Mouse (Mus musculus) embryonic facial prominence, embryonic 10.5 days (tissue): Measurements from ENCODE around the gene Lasp1. TPM values are rescaled to one million over a fixed set of nuclear protein-coding genes. Genes with fewer than 3 reads are reported as not detected.

Experiments
- DNase-seq: peaks from one replicate; pipeline ENCODE4 v3.0.0-alpha.2; 2017; ENCODE audit warnings: low spot score
- H3K27ac ChIP-seq: fragments of 300-500 bp; sonication (generic); replicated peaks from 2 replicates; pipeline ENCODE4 v1.5.1; 2016; ENCODE audit warnings: mild to moderate bottlenecking
- H3K27me3 ChIP-seq: fragments of 300-500 bp; sonication (generic); replicated peaks from 2 replicates; pipeline ENCODE4 v1.6.1; 2016; ENCODE audit warnings: low read depth, mild to moderate bottlenecking; ENCODE audit not compliant: poor library complexity, severe bottlenecking
- H3K36me3 ChIP-seq: fragments of 300-500 bp; sonication (generic); replicated peaks from 2 replicates; pipeline ENCODE4 v1.6.1; 2016; ENCODE audit warnings: mild to moderate bottlenecking, moderate library complexity
- H3K4me1 ChIP-seq: fragments of 300-500 bp; sonication (generic); 2 replicates; pipeline ENCODE4 v1.6.1; 2016
- H3K4me3 ChIP-seq: fragments of 300-500 bp; sonication (generic); 2 replicates; pipeline ENCODE4 v1.5.1; 2016; ENCODE audit warnings: mild to moderate bottlenecking, moderate library complexity
- H3K9me3 ChIP-seq: fragments of 300-500 bp; sonication (generic); 2 replicates; pipeline ENCODE4 v1.6.1; 2016; ENCODE audit warnings: mild to moderate bottlenecking
- WGBS: fragments of 180-500 bp; shearing (Covaris S2); methylation state at CpG from one replicate; pipeline ENCODE4 v1.1.7; 2016; 5-methylcytosine and 5-hydroxymethylcytosine counted together
- polyA plus RNA-seq: library from polyadenylated mRNA; unstranded; fragments of >200 nt; fragmentation: Nextera tagmentation; extraction: Ambion mirVana; gene quantifications from 2 replicates; pipeline ENCODE4 v1.2.1, GENCODE M21; 2016

The Lasp1 gene
- polyA plus RNA-seq, 1 experiment from 2014 or later, result 98.7 TPM

DNA sequence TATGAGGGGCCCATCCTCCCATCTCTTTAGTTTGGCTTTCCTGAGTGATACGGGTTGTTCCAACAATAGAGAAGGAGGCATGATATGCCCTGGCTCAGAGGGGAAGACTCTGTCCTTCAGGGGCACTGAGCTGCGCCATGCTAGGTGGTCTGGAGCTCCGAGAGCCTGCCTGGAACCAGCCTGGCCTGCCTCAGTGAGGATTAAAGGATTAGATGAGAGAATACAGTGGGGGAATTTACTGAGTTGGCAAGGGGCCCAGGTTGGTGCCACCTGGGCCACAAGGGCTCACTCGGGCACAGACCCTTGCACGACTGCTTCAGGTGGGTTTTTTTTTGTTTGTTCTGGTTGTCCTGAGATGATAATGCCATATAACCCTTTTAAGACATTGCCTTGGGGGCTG is 17.4 kb downstream of the Lasp1 start:
- Histone ChIP-seq H3K36me3 (peaks cover 71% of the 10 kb centered on the region), H3K4me3 (peak overlapping the region; percentile 21; the same call in 1 of the 2 replicates), H3K4me1 (peaks cover 95% of the 10 kb centered on the region), H3K27me3 (no peaks in the 10 kb centered on the region), H3K9me3 (no peaks in the 10 kb centered on the region), H3K27ac (peak overlapping the region; percentile 93)
- 65% methylated on average over 5 of the region's 5 CpGs for WGBS
- DNase-seq, result no peak

DNA sequence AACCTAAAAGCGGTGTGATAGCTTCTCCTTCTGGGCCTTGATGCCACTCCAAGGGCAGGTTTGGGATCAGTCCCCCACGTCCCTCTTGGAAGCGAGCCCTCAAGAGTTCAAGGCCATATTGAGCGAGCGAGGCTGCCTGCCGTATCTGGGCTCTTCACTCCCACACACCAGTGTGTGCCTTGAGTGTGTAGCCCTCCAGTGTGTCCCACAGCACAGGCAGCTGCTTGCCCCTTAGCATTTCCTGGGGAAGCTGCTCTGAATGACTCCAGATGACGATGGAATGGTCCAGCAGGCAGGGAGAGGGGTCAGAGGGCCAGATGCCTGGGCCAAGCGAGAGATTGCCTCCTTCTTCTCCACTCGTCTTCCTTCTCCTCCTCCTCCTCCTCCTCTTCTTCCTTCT is 18.1 kb downstream of the Lasp1 start:
- Histone ChIP-seq H3K9me3 (no peaks in the 10 kb centered on the region), H3K4me1 (peaks cover 87% of the 10 kb centered on the region), H3K4me3 (peak overlapping the region; percentile 22), H3K27ac (peak overlapping the region; percentile 93), H3K27me3 (no peaks in the 10 kb centered on the region), H3K36me3 (peaks cover 78% of the 10 kb centered on the region)
- peak; percentile 65 for DNase-seq
- WGBS, result 36% methylated on average over 9 of the region's 9 CpGs

DNA sequence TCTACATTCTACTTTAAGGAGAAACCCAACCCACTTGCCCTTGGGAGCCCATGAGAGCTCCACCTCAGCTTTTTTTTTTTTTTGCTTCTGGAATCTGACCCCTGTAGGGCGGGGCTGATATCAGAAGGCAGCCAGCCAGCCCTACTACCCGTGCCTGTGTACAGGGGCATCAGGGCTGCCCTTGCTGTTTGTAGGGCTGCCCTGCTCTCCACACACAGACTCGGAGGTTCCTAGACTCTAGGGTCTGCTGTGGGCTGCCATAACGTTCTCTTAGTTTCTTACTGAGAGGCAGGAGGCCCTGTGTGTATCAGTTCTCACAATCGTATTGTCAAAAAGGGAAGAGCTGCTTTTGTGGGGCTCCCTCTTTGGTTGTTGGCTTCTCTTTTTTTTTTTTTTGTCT is 18.6 kb downstream of the Lasp1 start:
- WGBS, result 32% methylated on average over 5 of the region's 5 CpGs
- H3K27me3 ChIP-seq, result no peaks in the 10 kb centered on the region
- 0 out of 2 replicates have a peak overlapping the region, but pooled peaks have one; percentile 22 for H3K4me3 ChIP-seq
- peak overlapping the region; percentile 93 for H3K27ac ChIP-seq
- peak; percentile 58 for DNase-seq
- peaks cover 83% of the 10 kb centered on the region for H3K4me1 ChIP-seq
- H3K9me3 ChIP-seq, result no peaks in the 10 kb centered on the region
- peaks cover 78% of the 10 kb centered on the region for H3K36me3 ChIP-seq

DNA sequence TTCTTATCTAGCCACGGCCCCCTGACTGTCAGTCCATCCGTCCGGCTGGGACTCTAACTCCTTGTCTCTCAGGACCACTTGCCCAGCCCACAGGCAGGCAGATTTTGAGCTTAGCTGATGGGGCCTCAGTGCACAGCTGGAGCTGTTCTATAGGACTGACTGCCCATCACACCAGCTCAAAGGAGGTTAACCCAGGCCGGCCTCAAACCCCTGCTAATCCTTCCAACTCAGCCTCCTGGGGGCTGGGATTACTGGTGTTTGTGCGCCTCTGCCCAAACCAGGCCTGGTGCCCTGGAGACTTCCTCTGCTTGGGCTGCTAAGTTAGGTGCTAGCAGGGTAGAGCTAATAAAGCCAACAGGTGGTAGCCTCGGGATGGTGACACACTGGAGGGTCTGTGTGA is 19.2 kb downstream of the Lasp1 start:
- Histone ChIP-seq H3K27ac (peak overlapping the region; percentile 93), H3K27me3 (no peaks in the 10 kb centered on the region), H3K36me3 (peaks cover 82% of the 10 kb centered on the region), H3K4me3 (peak overlapping the region; percentile 39), H3K9me3 (no peaks in the 10 kb centered on the region), H3K4me1 (peaks cover 82% of the 10 kb centered on the region)
- DNase-seq, result peak; percentile 39
- 27% methylated on average over 6 of the region's 6 CpGs for whole genome bisulfite sequencing

DNA sequence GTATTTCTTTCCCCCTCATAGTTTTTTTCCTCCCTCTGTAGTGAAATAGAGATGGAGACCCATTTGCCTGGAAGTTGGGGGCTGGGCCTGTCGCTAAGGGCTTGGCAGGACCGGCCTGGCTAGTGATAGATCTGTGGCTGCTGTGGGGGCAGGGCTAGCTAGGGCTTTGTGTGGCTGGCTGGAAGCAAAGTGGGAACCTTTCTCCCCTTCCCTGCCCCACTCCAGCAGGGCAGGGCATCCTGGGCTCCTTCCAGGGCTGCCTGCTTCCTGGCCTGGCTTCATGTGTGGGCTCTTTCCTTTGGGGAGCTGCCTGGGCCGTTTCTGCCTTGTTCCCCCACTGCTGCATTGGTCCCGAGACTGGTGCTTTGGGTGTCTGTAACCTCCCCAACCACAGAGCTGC is 19.8 kb downstream of the Lasp1 start:
- Histone ChIP-seq H3K36me3 (peaks cover 81% of the 10 kb centered on the region), H3K4me1 (peaks cover 80% of the 10 kb centered on the region)
- 5% methylated on average over 4 of the region's 4 CpGs for WGBS

DNA sequence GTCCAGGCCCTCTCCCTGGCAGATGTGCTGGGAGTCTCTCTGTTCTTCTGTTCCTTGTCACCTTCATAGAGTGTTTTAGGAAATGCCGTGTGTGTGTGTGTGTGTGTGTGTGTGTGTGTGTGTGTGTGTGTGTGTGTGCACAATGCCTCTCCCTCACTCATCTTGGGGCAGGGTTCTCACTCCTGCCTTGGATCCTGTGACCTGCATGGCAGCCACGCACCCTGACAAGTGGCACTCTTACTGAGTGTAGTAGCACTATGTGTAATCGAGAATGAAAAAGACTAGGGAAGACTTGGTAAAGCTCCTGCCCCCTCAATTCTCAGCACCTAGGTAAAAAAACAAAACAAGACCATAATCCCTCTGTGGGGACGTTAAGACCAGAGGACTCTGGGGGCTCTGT is 20.3 kb downstream of the Lasp1 start:
- DNase-seq, result no peak
- H3K36me3 ChIP-seq, result peaks cover 80% of the 10 kb centered on the region
- H3K27ac ChIP-seq, result peak overlapping the region; percentile 93
- peak overlapping the region; percentile 39; the same call in 1 of the 2 replicates for H3K4me3 ChIP-seq
- H3K9me3 ChIP-seq, result no peaks in the 10 kb centered on the region
- H3K27me3 ChIP-seq, result no peaks in the 10 kb centered on the region
- H3K4me1 ChIP-seq, result peaks cover 75% of the 10 kb centered on the region
- WGBS, result 60% methylated on average over 4 of the region's 4 CpGs

More for the DNA sequence above, 19.8 kb downstream of the Lasp1 start:
- DNase-seq, result peak; percentile 76
- Histone ChIP-seq H3K9me3 (no peaks in the 10 kb centered on the region), H3K4me3 (peak overlapping the region; percentile 39), H3K27ac (peak overlapping the region; percentile 93), H3K27me3 (no peaks in the 10 kb centered on the region)

DNA sequence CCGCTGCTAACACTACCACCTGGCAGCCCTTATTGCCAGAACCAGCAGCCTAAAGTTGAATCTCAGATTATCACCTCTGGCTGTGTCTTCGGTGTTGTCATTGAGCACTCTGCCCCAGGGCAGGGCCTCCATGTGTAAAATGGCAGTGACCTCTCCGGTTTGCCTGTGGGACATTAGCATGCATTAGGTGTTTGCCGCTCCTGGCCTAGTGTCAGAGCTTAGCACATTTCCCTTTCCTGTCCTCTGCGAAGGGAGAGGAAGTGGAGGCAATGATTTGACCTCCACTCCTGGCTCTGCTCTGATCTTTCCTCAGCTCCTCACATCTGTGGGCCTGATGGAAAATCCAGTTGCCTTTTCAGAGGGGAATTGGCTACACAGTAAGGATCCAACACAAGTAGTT is 21.1 kb downstream of the Lasp1 start:
- no peak overlapping the region for H3K4me3 ChIP-seq
- H3K9me3 ChIP-seq, result no peaks in the 10 kb centered on the region
- WGBS, result 68% methylated on average over 5 of the region's 5 CpGs
- no peaks in the 10 kb centered on the region for H3K27me3 ChIP-seq
- peaks cover 80% of the 10 kb centered on the region for H3K36me3 ChIP-seq
- H3K4me1 ChIP-seq, result peaks cover 69% of the 10 kb centered on the region
- no peak for DNase-seq
- H3K27ac ChIP-seq, result peak overlapping the region; percentile 57; the same call in 1 of the 2 replicates

DNA sequence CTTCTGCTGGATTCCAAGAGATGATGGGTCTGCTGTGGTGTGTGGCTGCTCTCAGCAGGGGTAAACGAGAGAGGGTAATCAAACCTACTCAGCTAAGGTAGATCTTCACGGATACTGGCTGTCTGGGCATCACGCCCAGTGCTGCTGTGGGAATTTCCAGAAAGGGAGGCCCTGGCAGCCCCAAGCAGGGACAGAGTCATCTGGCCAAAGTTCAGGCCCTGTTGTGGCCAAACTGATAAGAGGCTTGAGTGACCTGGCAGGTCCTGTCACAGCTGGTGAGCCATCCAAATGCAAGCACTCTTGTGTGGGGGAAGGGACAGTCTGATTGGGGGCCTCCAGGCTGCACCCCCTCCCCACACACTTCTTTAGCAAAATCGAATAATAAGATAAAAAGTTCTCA is 22.0 kb downstream of the Lasp1 start:
- no peak for DNase-seq
- Histone ChIP-seq H3K27ac (no peak overlapping the region), H3K4me1 (peaks cover 63% of the 10 kb centered on the region), H3K27me3 (no peaks in the 10 kb centered on the region), H3K36me3 (peaks cover 80% of the 10 kb centered on the region), H3K9me3 (no peaks in the 10 kb centered on the region), H3K4me3 (no peak overlapping the region)
- 77% methylated on average over 4 of the region's 4 CpGs for WGBS

DNA sequence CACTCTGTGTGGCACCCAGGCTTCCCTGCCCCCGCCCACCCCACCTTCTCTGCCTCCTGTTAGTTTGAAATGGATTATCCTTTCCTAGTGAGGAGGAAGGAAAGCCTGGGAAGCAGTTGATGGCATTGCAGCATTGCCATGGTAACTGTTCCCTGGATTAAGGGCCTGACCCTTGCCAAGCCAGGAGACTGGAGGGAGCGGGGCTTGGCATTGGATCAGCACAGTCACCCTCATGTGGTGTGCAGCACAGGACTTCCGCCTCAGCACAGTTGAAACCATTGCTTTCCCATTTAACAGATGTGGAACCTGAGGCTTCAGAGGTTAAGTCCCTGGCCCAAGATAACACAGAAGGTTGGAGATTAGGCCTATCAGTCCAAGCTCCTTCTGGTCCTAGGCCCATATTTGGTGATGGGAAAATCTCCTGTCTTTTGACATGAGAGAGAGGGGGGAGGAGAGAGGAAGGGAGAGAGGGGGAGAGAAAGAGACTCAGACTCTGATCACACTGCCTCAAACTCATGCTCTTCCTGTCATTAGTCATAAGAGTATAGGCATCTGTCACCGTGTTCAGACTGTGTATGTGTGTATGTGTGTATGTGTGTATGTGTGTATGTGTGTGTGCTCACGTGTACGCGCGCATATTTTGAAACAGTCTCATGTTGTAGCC is 22.7 kb downstream of the Lasp1 start:
- H3K27ac ChIP-seq, result no peak overlapping the region
- peaks cover 60% of the 10 kb centered on the region for H3K4me1 ChIP-seq
- no peaks in the 10 kb centered on the region for H3K27me3 ChIP-seq
- no peaks in the 10 kb centered on the region for H3K9me3 ChIP-seq
- WGBS, result 93% methylated on average over 8 of the region's 8 CpGs
- no peak overlapping the region for H3K4me3 ChIP-seq
- peaks cover 80% of the 10 kb centered on the region for H3K36me3 ChIP-seq
- DNase-seq, result peak; percentile 8

DNA sequence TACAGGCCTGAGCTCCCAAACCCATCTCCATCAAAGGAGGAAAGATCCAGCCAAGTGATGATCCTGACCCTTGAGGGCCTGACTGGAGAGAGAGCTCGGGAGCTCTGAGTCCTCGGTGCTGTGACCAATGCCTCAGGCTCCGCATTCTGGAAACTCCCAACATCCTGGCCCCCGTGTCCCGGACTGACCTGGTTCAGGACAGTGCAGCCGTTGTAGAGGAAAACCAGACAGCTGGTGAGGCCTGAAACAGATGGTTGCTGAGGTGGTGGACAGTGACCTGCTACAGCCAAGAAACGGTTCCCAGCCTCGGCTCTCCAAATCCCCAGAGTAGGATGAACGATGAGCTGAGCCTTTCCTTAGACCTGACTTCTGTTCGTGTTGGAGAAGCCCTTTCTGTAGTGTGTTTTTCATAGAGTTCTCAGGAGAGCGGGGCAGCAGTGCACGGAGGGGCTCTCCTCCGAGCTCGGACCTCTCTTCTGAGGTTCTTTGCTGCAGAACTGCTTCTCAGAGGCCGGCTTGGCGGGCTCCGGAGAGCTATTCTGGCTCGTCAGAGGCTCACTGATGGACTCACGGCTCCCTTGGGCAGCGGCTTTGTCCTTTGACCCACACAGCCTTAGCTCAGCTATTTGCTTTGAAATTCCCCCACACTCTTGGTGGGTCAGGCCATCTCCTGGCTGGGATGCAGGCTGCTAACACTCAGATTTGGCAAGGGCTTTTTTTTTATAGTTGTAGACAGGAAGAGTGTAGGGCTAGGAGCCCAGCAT is 24.2 kb downstream of the Lasp1 start:
- no peak for DNase-seq
- no peaks in the 10 kb centered on the region for H3K27me3 ChIP-seq
- H3K27ac ChIP-seq, result peak overlapping the region; percentile 40
- WGBS, result 54% methylated on average over 20 of the region's 20 CpGs
- no peak overlapping the region for H3K4me3 ChIP-seq
- no peaks in the 10 kb centered on the region for H3K9me3 ChIP-seq
- H3K36me3 ChIP-seq, result peaks cover 87% of the 10 kb centered on the region
- H3K4me1 ChIP-seq, result peaks cover 46% of the 10 kb centered on the region

DNA sequence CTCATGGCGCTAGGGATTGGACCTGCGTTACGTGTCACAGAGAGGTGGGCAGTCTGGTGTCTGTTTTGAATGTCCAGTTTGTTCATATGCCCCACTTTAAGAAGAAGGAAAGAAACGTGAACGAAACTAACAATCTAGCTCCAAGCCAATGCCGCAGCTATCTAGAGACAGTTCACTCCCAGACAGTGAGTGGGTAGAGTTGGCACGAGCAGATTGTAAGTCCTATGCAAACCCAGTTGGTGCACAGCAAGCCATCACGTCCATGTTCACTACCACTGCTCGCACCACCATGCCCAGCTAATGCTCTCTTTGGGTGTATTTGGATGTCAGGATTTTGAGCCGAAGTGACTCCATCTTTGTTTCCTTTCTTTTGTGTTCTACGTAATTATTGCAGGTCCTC is 25.4 kb downstream of the Lasp1 start:
- H3K4me3 ChIP-seq, result no peak overlapping the region
- no peak overlapping the region for H3K27ac ChIP-seq
- peaks cover 87% of the 10 kb centered on the region for H3K36me3 ChIP-seq
- no peaks in the 10 kb centered on the region for H3K9me3 ChIP-seq
- H3K27me3 ChIP-seq, result no peaks in the 10 kb centered on the region
- WGBS, result 95% methylated on average over 11 of the region's 11 CpGs
- H3K4me1 ChIP-seq, result peaks cover 34% of the 10 kb centered on the region
- no peak for DNase-seq

DNA sequence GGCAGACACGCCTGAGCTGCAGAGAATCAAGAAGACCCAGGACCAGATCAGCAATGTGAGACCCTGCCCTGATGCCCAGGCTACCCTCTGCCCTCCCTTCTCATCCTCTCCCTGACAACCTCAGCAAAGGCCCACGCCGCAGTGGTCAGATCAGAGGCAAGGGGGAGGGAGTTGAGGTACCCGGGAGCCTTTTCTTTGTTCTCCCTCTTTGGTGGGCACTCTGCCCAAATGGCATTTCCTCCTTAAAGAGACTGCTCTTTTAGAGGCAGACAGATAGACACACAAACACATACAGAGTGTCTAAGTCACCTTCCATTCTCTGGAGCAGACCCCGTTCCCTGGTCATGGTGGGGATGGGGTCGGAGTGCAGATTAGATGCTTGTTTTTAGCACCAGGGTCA is 26.1 kb downstream of the Lasp1 start:
- peaks cover 90% of the 10 kb centered on the region for H3K36me3 ChIP-seq
- WGBS, result 84% methylated on average over 6 of the region's 6 CpGs

DNA sequence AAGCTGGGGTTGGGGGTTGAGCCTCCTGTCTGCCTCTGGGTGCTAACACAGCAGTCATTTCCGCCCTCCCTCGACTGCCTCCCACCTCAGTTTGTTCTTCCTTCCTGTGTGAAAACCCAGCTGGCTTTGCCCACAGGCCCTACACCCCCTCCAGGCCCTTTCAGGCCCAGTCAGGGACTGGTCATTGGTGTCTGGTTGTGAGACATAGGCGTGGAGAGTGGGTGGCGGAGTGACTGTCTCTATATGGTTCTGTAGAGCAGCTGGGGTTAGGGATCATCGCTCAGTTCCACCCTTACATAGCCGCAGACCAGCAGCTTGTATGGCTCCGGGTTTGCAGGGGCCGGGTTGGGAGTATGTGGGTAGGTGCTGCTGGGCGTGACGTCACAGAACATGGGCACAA is 26.5 kb downstream of the Lasp1 start:
- H3K4me1 ChIP-seq, result peaks cover 25% of the 10 kb centered on the region
- no peaks in the 10 kb centered on the region for H3K27me3 ChIP-seq
- H3K9me3 ChIP-seq, result no peaks in the 10 kb centered on the region
- peaks cover 92% of the 10 kb centered on the region for H3K36me3 ChIP-seq
- no peak overlapping the region; the same call in 1 of the 2 replicates for H3K27ac ChIP-seq
- DNase-seq, result no peak
- WGBS, result 89% methylated on average over 10 of the region's 10 CpGs
- no peak overlapping the region for H3K4me3 ChIP-seq

More for the DNA sequence above, 26.1 kb downstream of the Lasp1 start:
- no peaks in the 10 kb centered on the region for H3K27me3 ChIP-seq
- H3K9me3 ChIP-seq, result no peaks in the 10 kb centered on the region
- DNase-seq, result no peak
- H3K4me3 ChIP-seq, result no peak overlapping the region
- H3K27ac ChIP-seq, result no peak overlapping the region; the same call in 1 of the 2 replicates
- H3K4me1 ChIP-seq, result peaks cover 27% of the 10 kb centered on the region
